Mouse (Mus musculus) liver, postnatal 0 days (tissue): ENCODE results near the gene Dop1b. TPM values are rescaled to one million over a fixed set of nuclear protein-coding genes. Genes with fewer than 3 reads are reported as not detected.

ENCODE experiments used
- ATAC-seq: fragments of 200-750 bp; cut with Nextera tagmentation; 2 replicates; pipeline ENCODE4 v1.8.0; 2017; ENCODE audit warnings: mild to moderate bottlenecking, moderate library complexity
- DNase-seq: peaks from one replicate; pipeline ENCODE4 v3.0.0-alpha.2; 2016
- H3K27ac ChIP-seq: fragments of 300-500 bp; sonication (generic); 2 replicates; pipeline ENCODE4 v1.5.1; 2014; ENCODE audit warnings: antibody characterized with exemption, moderate library complexity, mild to moderate bottlenecking, low read depth
- H3K27me3 ChIP-seq: fragments of 300-500 bp; sonication (generic); 2 replicates; pipeline ENCODE4 v1.6.1; 2014; ENCODE audit warnings: low read length, control low read depth, mixed read lengths; ENCODE audit not compliant: insufficient read depth
- H3K36me3 ChIP-seq: fragments of 300-500 bp; sonication (generic); replicated peaks from 2 replicates; pipeline ENCODE4 v1.6.1; 2014; ENCODE audit warnings: mild to moderate bottlenecking, control low read depth, low read length, moderate library complexity, mixed read lengths; ENCODE audit not compliant: insufficient read depth
- H3K4me1 ChIP-seq: fragments of 300-500 bp; sonication (generic); 2 replicates; pipeline ENCODE4 v1.6.1; 2014; ENCODE audit warnings: antibody characterized with exemption, mild to moderate bottlenecking, control low read depth; ENCODE audit not compliant: insufficient read depth
- H3K4me2 ChIP-seq: fragments of 300-500 bp; sonication (generic); 2 replicates; pipeline ENCODE4 v1.6.1; 2014; ENCODE audit warnings: low read depth, mild to moderate bottlenecking, low read length, moderate library complexity, mixed read lengths
- H3K4me3 ChIP-seq: fragments of 300-500 bp; sonication (generic); 2 replicates; pipeline ENCODE4 v1.5.1; 2014; ENCODE audit warnings: low read depth, low read length
- H3K9ac ChIP-seq: fragments of 300-500 bp; sonication (generic); replicated peaks from 2 replicates; pipeline ENCODE4 v1.6.1; 2014; ENCODE audit warnings: mild to moderate bottlenecking, moderate library complexity
- H3K9me3 ChIP-seq: fragments of 300-500 bp; sonication (generic); 2 replicates; pipeline ENCODE4 v1.6.1; 2016; ENCODE audit warnings: mild to moderate bottlenecking, control low read depth, low read length, mixed read lengths
- CTCF ChIP-seq: sonication (generic); IDR thresholded peaks from 2 replicates; pipeline ENCODE4 v1.5.1; 2016; ENCODE audit warnings: antibody characterized with exemption, low read depth
- EP300 ChIP-seq: IDR thresholded peaks from 2 replicates; pipeline ENCODE4 v1.6.1; 2016; ENCODE audit warnings: antibody characterized with exemption, low read depth, mild to moderate bottlenecking
- WGBS: fragments of 180-500 bp; shearing (Covaris S2); extraction: QIAGEN DNeasy Blood & Tissue Kit; methylation state at CpG from one replicate; pipeline ENCODE4 v1.1.7; 2014; ENCODE audit not compliant: insufficient replicate concordance; 5-methylcytosine and 5-hydroxymethylcytosine counted together
- polyA plus RNA-seq: library from polyadenylated mRNA; unstranded; fragments of >200 nt; fragmentation: Nextera tagmentation; extraction: Ambion mirVana; gene quantifications from 2 replicates; pipeline ENCODE4 v1.2.1, GENCODE M21; 2015

The Dop1b gene
- polyA plus RNA-seq, 1 experiment from 2014 or later: 6.4 TPM

DNA sequence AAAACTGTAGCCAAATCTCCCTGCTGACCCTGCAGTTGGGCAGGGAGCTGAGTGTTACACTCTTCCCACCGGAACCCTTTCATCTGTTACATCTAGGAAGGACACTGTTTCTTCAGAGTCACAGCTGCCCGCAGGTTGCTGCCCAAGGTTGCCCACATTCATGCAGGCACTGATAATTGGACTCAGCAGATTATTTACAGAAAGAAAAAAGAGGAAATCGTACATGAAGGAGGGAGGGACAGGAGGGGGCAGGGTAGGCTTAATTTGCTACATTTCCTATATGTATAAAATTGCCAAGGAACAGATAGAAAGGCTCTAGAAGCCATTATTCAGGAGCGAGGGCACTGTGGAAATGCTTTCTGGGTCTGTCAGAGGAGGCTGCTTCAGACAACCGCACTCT lies 44.9 kb downstream of the Dop1b start:
- no peak for ATAC-seq
- peaks cover 58% of the 10 kb centered on the region for H3K36me3 ChIP-seq

GRCm38 (mm10) chr16:93763378-93763777 lies 51.7 kb downstream of the Dop1b start:
- no peak for TF ChIP-seq CTCF
- no peak for TF ChIP-seq EP300
- Histone ChIP-seq H3K4me1 (no peaks in the 10 kb centered on the region), H3K27ac (no peak overlapping the region), H3K9me3 (no peaks in the 10 kb centered on the region), H3K36me3 (peaks cover 55% of the 10 kb centered on the region), H3K27me3 (no peaks in the 10 kb centered on the region), H3K4me2 (no peak overlapping the region), H3K4me3 (no peak overlapping the region), H3K9ac (no peak overlapping the region)
- WGBS: 73% methylated on average over 6 of the region's 6 CpGs
- DNase-seq (no peak), ATAC-seq (no peak)

More for the DNA sequence above, 44.9 kb downstream of the Dop1b start:
- Histone ChIP-seq H3K27me3 (no peaks in the 10 kb centered on the region), H3K4me2 (no peak overlapping the region), H3K9ac (no peak overlapping the region), H3K9me3 (no peaks in the 10 kb centered on the region), H3K4me1 (no peaks in the 10 kb centered on the region), H3K4me3 (no peak overlapping the region), H3K27ac (no peak overlapping the region)
- TF ChIP-seq EP300 (no peak), CTCF (no peak)
- DNase-seq: no peak
- WGBS: 65% methylated on average over 5 of the region's 5 CpGs

- Histone ChIP-seq H3K36me3 (peaks cover 51% of the 10 kb centered on the region), H3K27ac (no peak overlapping the region), H3K9ac (no peak overlapping the region), H3K27me3 (no peaks in the 10 kb centered on the region), H3K9me3 (no peaks in the 10 kb centered on the region), H3K4me2 (no peak overlapping the region), H3K4me1 (no peaks in the 10 kb centered on the region), H3K4me3 (no peak overlapping the region)
- DNase-seq (no peak), ATAC-seq (no peak)
- WGBS: 72% methylated on average over 4 of the region's 4 CpGs
- TF ChIP-seq CTCF (no peak), EP300 (no peak)
These were observed 52.9 kb downstream of the Dop1b start for GRCm38 (mm10) chr16:93764597-93764996.

DNA sequence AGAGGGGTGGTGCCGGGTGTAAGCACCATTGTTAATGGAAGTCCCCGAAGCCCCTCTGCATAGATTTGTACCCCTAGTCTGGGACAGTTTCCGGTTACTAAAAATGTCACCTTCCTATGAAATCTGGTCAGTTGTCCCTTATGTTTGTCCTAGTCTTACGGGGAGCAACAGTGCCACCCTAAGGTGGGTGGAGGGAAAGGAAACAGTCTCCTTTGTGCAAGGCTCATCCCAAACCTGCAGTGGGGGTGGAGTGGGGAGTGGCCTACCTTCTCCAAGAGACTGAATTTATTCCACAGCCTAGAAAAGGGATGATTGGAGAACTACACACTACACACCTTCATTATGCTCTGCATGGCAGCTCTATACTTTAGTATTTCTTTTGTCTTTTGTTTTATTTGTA lies 55.3 kb downstream of the Dop1b start:
- Histone ChIP-seq H3K36me3 (peaks cover 42% of the 10 kb centered on the region), H3K9me3 (no peaks in the 10 kb centered on the region), H3K4me3 (no peak overlapping the region), H3K4me1 (no peaks in the 10 kb centered on the region), H3K27me3 (no peaks in the 10 kb centered on the region), H3K9ac (no peak overlapping the region), H3K27ac (no peak overlapping the region), H3K4me2 (no peak overlapping the region)
- ATAC-seq (peak; percentile 69), DNase-seq (peak; percentile 67)
- WGBS: 57% methylated on average over 4 of the region's 4 CpGs
- TF ChIP-seq CTCF: peak; percentile 84
- TF ChIP-seq EP300: no peak

DNA sequence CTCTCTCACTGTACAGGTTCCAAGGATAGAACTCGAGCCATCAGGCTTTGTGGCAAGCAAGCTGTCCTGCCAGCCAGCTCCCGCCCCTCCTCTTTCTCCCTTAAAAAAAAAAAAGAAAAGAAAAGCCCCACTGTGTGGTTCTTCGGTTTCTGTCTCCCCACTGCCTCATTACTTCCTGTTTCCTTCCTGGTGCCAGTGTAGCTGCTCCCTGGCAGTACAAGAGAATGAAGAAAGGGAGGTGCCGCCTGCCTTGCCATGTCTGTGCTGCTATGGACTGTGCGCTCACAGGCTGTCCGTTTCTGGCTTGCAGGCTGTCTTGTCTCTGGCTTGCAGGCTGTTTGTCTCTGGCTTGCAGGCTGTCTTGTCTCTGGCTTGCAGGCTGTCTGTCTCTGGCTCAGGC lies 55.8 kb downstream of the Dop1b start:
- 46% methylated on average over 6 of the region's 6 CpGs for WGBS
- H3K36me3 ChIP-seq: peaks cover 38% of the 10 kb centered on the region
- no peak overlapping the region for H3K4me3 ChIP-seq
- no peak for DNase-seq
- no peak for ATAC-seq
- no peaks in the 10 kb centered on the region for H3K4me1 ChIP-seq
- H3K4me2 ChIP-seq: no peak overlapping the region
- H3K27ac ChIP-seq: no peak overlapping the region
- H3K9me3 ChIP-seq: no peaks in the 10 kb centered on the region
- no peaks in the 10 kb centered on the region for H3K27me3 ChIP-seq
- H3K9ac ChIP-seq: no peak overlapping the region
- TF ChIP-seq EP300 (no peak), CTCF (no peak)

DNA sequence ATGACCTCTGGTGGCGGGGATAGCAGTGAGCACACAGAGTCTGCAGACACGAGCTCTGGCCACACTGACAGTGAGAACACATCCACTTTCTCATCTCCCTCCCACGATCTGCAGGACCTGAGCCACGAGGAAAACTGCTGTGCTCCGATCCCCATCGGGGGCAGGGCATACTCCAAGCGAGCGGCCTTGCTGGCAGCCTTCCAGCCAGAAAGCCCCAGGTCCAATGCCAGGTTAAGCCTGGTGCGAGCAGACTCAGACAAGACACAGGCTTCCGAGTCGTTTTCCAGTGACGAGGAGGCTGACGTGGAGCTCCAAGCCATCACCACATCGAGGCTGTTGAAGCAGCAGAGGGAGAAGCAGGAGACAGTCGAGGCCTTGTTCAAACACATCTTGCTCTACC lies 57.9 kb downstream of the Dop1b start:
- Histone ChIP-seq H3K27ac (no peak overlapping the region), H3K9ac (no peak overlapping the region), H3K9me3 (no peaks in the 10 kb centered on the region), H3K4me1 (no peaks in the 10 kb centered on the region), H3K4me3 (no peak overlapping the region), H3K36me3 (peaks cover 28% of the 10 kb centered on the region), H3K4me2 (no peak overlapping the region), H3K27me3 (no peaks in the 10 kb centered on the region)
- DNase-seq (no peak), ATAC-seq (no peak)
- no peak for TF ChIP-seq CTCF
- no peak for TF ChIP-seq EP300
- WGBS: 77% methylated on average over 15 of the region's 15 CpGs
